Mouse (Mus musculus) heart, adult 2 months (tissue): Measurements from ENCODE around the gene Vstm2l.

Experiments
- CTCF ChIP-seq: fragments of 200-600 bp; IDR thresholded peaks from 2 replicates; pipeline ENCODE4 v1.8.1; 2022; ENCODE audit warnings: antibody characterized with exemption, mild to moderate bottlenecking, moderate library complexity
- POLR2A ChIP-seq: fragments of 200-500 bp; IDR thresholded peaks from 2 replicates; pipeline ENCODE4 v1.6.1; 2011; ENCODE audit warnings: mild to moderate bottlenecking, low read depth, low read length, control low read depth; ENCODE audit not compliant: insufficient read depth

DNA sequence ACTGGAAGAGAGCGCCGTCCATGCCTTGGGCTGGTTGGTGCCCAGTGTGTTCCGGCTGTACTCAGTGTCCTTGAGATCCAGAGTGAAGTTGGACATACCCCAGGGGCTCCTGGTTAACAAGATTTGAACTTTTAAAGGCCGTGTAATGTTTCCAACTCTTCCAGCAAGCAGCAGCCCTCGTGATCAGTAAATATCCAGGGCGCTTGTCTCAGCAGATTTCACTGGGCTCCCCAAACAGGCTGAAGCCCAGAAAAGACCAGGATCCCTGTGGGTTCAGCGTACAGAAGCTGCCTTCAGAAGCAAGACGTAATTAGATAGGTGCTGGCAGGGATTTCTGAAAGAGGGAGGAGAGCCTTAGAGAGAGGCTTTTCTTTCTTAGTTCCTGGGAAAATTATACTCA is 39.3 kb upstream of the Vstm2l start:
- TF ChIP-seq POLR2A: no peak
- no peak for TF ChIP-seq CTCF
